Mouse (Mus musculus) lung, postnatal 0 days (tissue): ENCODE data around the gene Socs3. TPM values are rescaled to one million over a fixed set of nuclear protein-coding genes. Genes with fewer than 3 reads are reported as not detected.

ENCODE experiments used
- ATAC-seq: fragments of 200-750 bp; cut with Nextera tagmentation; 2 replicates; pipeline ENCODE4 v1.8.0; 2017; ENCODE audit warnings: moderate library complexity
- DNase-seq: peaks from one replicate; pipeline ENCODE4 v3.0.0-alpha.2; 2016; ENCODE audit warnings: low spot score
- H3K27ac ChIP-seq: fragments of 300-500 bp; sonication (generic); 2 replicates; pipeline ENCODE4 v1.5.1; 2014; ENCODE audit warnings: antibody characterized with exemption, mild to moderate bottlenecking, low read length, mixed read lengths
- H3K27me3 ChIP-seq: fragments of 300-500 bp; sonication (generic); replicated peaks from 2 replicates; pipeline ENCODE4 v1.6.1; 2014; ENCODE audit warnings: low read length, mixed read lengths; ENCODE audit not compliant: insufficient read depth
- H3K36me3 ChIP-seq: fragments of 300-500 bp; sonication (generic); 2 replicates; pipeline ENCODE4 v1.6.1; 2014; ENCODE audit warnings: low read length, mixed read lengths; ENCODE audit not compliant: insufficient read depth
- H3K4me1 ChIP-seq: fragments of 300-500 bp; sonication (generic); 2 replicates; pipeline ENCODE4 v1.6.1; 2014; ENCODE audit warnings: antibody characterized with exemption, low read depth, low read length, mixed read lengths; ENCODE audit not compliant: insufficient read depth
- H3K4me2 ChIP-seq: fragments of 300-500 bp; sonication (generic); replicated peaks from 2 replicates; pipeline ENCODE4 v1.6.1; 2014; ENCODE audit warnings: low read depth, mild to moderate bottlenecking, low read length, moderate library complexity, mixed read lengths
- H3K4me3 ChIP-seq: fragments of 300-500 bp; sonication (generic); 2 replicates; pipeline ENCODE4 v1.5.1; 2014; ENCODE audit warnings: low read depth, low read length
- H3K9ac ChIP-seq: fragments of 300-500 bp; sonication (generic); replicated peaks from 2 replicates; pipeline ENCODE4 v1.6.1; 2014; ENCODE audit warnings: low read depth, mild to moderate bottlenecking
- H3K9me3 ChIP-seq: fragments of 300-500 bp; sonication (generic); 2 replicates; pipeline ENCODE4 v1.6.1; 2016; ENCODE audit warnings: low read length, mixed read lengths
- CTCF ChIP-seq: IDR thresholded peaks from 2 replicates; pipeline ENCODE4 v1.5.1; 2016; ENCODE audit warnings: antibody characterized with exemption, mild to moderate bottlenecking
- EP300 ChIP-seq: IDR thresholded peaks from 2 replicates; pipeline ENCODE4 v1.6.1; 2016; ENCODE audit warnings: antibody characterized with exemption, mild to moderate bottlenecking, control low read depth
- WGBS: fragments of 180-500 bp; shearing (Covaris S2); extraction: QIAGEN DNeasy Blood & Tissue Kit; methylation state at CpG from one replicate; pipeline ENCODE4 v1.1.7; 2014; 5-methylcytosine and 5-hydroxymethylcytosine counted together
- polyA plus RNA-seq: library from polyadenylated mRNA; unstranded; fragments of >200 nt; fragmentation: Nextera tagmentation; extraction: Ambion mirVana; gene quantifications from 2 replicates; pipeline ENCODE4 v1.2.1, GENCODE M21; 2015

The Socs3 gene
- polyA plus RNA-seq, 1 experiment from 2014 or later, result 27.5 TPM

DNA sequence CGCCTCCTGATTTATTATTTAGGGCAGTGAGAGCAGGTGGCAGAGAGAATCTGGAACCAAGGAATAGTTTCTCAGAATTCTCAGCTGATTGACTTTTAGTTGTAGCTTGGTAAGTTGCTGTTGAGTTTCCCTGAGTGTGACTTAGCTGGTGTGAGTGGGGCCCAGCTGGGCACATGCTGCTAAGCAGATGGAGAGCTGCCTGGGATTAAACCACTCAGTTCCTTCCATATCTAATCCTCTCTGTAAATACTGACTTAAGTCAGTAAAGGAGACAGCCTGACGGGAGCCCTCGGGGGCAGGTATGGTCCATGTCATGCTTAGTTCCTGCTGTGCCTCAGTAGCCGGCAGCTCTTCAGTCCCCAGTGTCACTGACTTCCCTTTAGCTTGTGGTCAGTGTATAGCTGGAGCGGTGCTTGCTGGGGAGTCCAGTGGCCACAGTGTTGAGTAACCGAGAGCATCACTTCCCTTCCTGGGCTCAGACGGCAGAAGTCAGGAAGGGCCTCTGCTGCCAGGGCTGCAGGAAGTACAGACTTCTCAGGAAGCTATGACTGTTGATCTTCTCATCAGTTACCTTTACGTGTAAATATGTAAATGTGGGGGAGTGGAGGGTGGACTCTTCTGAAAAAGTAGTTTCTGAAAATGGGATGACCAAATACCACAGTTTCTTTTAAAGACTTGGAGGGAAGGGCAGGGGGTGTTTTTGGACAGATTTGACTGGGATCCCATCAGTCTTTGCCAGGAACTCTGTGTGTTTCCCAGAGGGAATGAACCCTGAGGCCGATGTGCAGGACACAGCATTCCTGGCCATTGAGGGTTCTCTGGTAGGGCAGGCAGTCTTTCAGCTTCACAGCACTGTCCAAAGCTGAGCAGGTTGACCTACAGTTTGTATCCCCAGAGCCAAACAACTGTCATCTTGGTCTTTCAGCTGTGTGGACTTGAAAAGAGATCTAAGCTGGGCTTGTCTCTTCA lies 21.9 kb upstream of the Socs3 start:
- peak; percentile 41 for ATAC-seq
- TF ChIP-seq CTCF (no peak), EP300 (no peak)
- 28% methylated on average over 9 of the region's 9 CpGs for WGBS
- Histone ChIP-seq H3K27ac (peak overlapping the region; percentile 5), H3K4me1 (peaks cover 60% of the 10 kb centered on the region), H3K9ac (peak overlapping the region; percentile 13; the same call in 1 of the 2 replicates), H3K36me3 (no peaks in the 10 kb centered on the region), H3K4me2 (no peak overlapping the region), H3K4me3 (no peak overlapping the region), H3K9me3 (no peaks in the 10 kb centered on the region), H3K27me3 (no peaks in the 10 kb centered on the region)
- DNase-seq, result peak; percentile 86

DNA sequence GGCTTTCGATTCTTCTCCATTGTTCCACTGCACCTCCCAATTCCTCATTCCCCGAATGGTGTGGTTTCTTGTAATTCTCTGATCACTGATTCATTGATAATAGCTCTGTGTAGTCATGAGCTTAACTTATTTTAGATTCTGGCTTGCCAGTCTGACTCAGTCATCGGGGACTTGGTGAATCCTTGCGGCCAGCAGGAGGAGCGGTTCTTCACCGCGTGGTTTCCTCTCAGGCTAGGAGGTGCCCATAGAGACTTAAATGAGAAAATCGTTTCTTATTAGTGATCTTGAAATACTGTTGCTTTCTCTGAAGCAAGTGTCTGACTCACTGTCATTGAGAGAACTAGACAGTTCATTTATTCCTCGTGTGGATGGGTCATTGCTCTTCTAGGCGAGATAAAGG lies 20.1 kb upstream of the Socs3 start:
- H3K4me3 ChIP-seq, result no peak overlapping the region
- H3K9ac ChIP-seq, result no peak overlapping the region
- DNase-seq, result peak; percentile 58
- no peak overlapping the region for H3K27ac ChIP-seq
- no peak for ATAC-seq
- H3K4me1 ChIP-seq, result peaks cover 51% of the 10 kb centered on the region
- no peaks in the 10 kb centered on the region for H3K9me3 ChIP-seq
- H3K27me3 ChIP-seq, result no peaks in the 10 kb centered on the region
- WGBS, result 41% methylated on average over 10 of the region's 10 CpGs
- TF ChIP-seq CTCF (peak; percentile 61), EP300 (no peak)
- no peak overlapping the region; the same call in 1 of the 2 replicates for H3K4me2 ChIP-seq
- H3K36me3 ChIP-seq, result no peaks in the 10 kb centered on the region

- Histone ChIP-seq H3K4me1 (peaks cover 44% of the 10 kb centered on the region), H3K9me3 (no peaks in the 10 kb centered on the region), H3K9ac (no peak overlapping the region), H3K27ac (peak overlapping the region; percentile 98; the same call in 1 of the 2 replicates), H3K4me3 (no peak overlapping the region), H3K36me3 (no peaks in the 10 kb centered on the region), H3K4me2 (no peak overlapping the region; the same call in 1 of the 2 replicates), H3K27me3 (no peaks in the 10 kb centered on the region)
- DNase-seq (no peak), ATAC-seq (no peak)
- 75% methylated on average over 4 of the region's 4 CpGs for WGBS
- TF ChIP-seq EP300 (no peak), CTCF (no peak)
Observed at GRCm38 (mm10) chr11:117989241-117989640, 19.4 kb upstream of the Socs3 start.

GRCm38 (mm10) chr11:117987968-117988367 lies 18.1 kb upstream of the Socs3 start:
- H3K27ac ChIP-seq, result peak overlapping the region; percentile 98
- WGBS, result 38% methylated on average over 4 of the region's 4 CpGs
- H3K4me2 ChIP-seq, result peak overlapping the region; percentile 60
- H3K36me3 ChIP-seq, result no peaks in the 10 kb centered on the region
- peak overlapping the region; percentile 97; the same call in 1 of the 2 replicates for H3K9ac ChIP-seq
- peak; percentile 63 for DNase-seq
- peak; percentile 18 for ATAC-seq
- no peaks in the 10 kb centered on the region for H3K9me3 ChIP-seq
- peak overlapping the region; percentile 100; the same call in 1 of the 2 replicates for H3K4me3 ChIP-seq
- no peaks in the 10 kb centered on the region for H3K27me3 ChIP-seq
- TF ChIP-seq CTCF (no peak), EP300 (no peak)
- H3K4me1 ChIP-seq, result peaks cover 33% of the 10 kb centered on the region

DNA sequence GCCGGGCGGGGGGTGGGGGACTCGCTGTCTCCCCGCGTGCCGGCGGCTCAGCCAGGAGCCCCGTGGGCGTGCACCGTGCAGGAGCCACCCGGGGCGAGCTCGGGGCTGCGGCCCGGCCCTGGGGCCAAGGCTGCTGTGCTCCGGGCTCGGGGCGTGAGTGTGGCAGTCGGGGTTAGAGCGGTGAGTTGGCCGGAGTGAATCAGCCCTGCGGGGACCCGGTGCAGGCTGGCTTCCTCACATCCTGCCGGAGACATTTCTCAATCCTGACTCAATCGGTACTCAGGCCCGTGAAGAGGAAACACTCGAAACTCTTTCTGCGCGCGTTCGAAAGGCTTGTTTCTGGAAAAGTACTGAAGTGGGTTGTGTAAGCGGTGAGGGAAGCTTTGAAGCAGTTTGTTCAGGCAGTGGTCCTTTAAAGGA lies 17.2 kb upstream of the Socs3 start:
- Histone ChIP-seq H3K36me3 (no peaks in the 10 kb centered on the region), H3K27me3 (no peaks in the 10 kb centered on the region), H3K9ac (peak overlapping the region; percentile 97), H3K4me1 (peaks cover 24% of the 10 kb centered on the region; the same call in 1 of the 2 replicates), H3K4me2 (peak overlapping the region; percentile 60), H3K4me3 (peak overlapping the region; percentile 100), H3K9me3 (no peaks in the 10 kb centered on the region), H3K27ac (peak overlapping the region; percentile 98)
- DNase-seq (peak; percentile 95), ATAC-seq (peak; percentile 88)
- peak; percentile 96 for TF ChIP-seq EP300
- no peak for TF ChIP-seq CTCF
- WGBS, result under 1% methylated on average over 29 of the region's 32 CpGs
